Mouse (Mus musculus): ENCODE results near the gene Uso1.

Gene Uso1

GRCm38 (mm10) chr5:92244900-92245299 is 107.2 kb downstream of the Uso1 start:
- DNase-seq: no peak

DNA sequence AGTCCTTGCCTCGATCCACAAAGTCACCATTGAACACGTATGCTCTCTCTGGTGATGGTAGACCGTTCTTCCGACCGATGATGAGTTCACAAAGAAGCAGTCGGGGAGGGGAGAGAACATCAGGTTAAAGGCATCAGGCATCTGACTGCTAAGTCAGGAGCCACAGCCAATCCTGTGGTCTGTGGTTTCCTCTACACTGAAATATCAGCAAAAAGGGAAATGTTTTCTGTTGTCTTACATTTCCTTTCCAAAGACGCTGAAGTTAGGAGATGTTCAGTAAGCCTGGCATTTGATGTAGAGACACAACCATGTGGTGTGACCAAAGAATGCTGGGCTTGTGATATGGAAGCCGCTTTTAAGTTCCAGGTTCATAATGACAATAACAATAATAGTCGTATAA is 107.7 kb downstream of the Uso1 start:
- no peak for DNase-seq

- DNase-seq: no peak
Measured at GRCm38 (mm10) chr5:92248614-92249013, 110.9 kb downstream of the Uso1 start.

- no peak for DNase-seq
Measured at GRCm38 (mm10) chr5:92252031-92252430, 114.3 kb downstream of the Uso1 start.
